Mouse (Mus musculus): ENCODE results near the gene Kif5c. TPM values are rescaled to one million over a fixed set of nuclear protein-coding genes. Genes with fewer than 3 reads are reported as not detected.
A peak's percentile ranks its signal among the peaks of the same experiment; 100 is the strongest.

Gene Kif5c
- total RNA-seq (2021): 1 to 10 TPM in 1 of 2 experiments, under 1 TPM in 1; 0.54 to 1.1 TPM
- long read RNA-seq, experiment 1: 0 reads
- long read RNA-seq, experiment 2, partial matches to known transcripts: 0 of 1 reads
- long read RNA-seq, experiment 2, other reads (novel, unspliced or antisense): 1 of 1 reads

GRCm38 (mm10) chr2:49618829-49619718, at the start of gene Kif5c:
TSS of gene Kif5c (plus strand) at chr2:49619298.
- DNase-seq (ENCODE audit: low spot score in 2 of 2): peak; percentile 37 to 68

- no peak for DNase-seq (ENCODE audit: low spot score in 2 of 2)
Measured at GRCm38 (mm10) chr2:49569862-49570777, 49.0 kb upstream of the Kif5c start.

- DNase-seq (ENCODE audit: low spot score in 2 of 2): no peak
Measured at GRCm38 (mm10) chr2:49570778-49571101, 48.4 kb upstream of the Kif5c start.

GRCm38 (mm10) chr2:49571159-49571920, 47.8 kb upstream of the Kif5c start:
- DNase-seq (ENCODE audit: low spot score in 2 of 2): no peak

GRCm38 (mm10) chr2:49572111-49572642, 46.9 kb upstream of the Kif5c start:
- DNase-seq (ENCODE audit: low spot score in 2 of 2): no peak

- DNase-seq (ENCODE audit: low spot score in 2 of 2): no peak
Measured at GRCm38 (mm10) chr2:49572684-49573083, 46.4 kb upstream of the Kif5c start.

- DNase-seq (ENCODE audit: low spot score in 2 of 2): no peak
Measured at GRCm38 (mm10) chr2:49573282-49573681, 45.8 kb upstream of the Kif5c start.

GRCm38 (mm10) chr2:49580585-49580984, 38.5 kb upstream of the Kif5c start:
- peak in 1 of 2 experiments; percentile 32 for DNase-seq (ENCODE audit: low spot score in 2 of 2)

- DNase-seq (ENCODE audit: low spot score in 2 of 2): no peak
Measured at GRCm38 (mm10) chr2:49582546-49582945, 36.6 kb upstream of the Kif5c start.

GRCm38 (mm10) chr2:49583311-49583710, 35.8 kb upstream of the Kif5c start:
- DNase-seq (ENCODE audit: low spot score in 2 of 2): no peak

- DNase-seq (ENCODE audit: low spot score in 2 of 2): no peak
Measured at GRCm38 (mm10) chr2:49590450-49590849, 28.6 kb upstream of the Kif5c start.

- no peak for DNase-seq (ENCODE audit: low spot score in 2 of 2)
Measured at GRCm38 (mm10) chr2:49592926-49593325, 26.2 kb upstream of the Kif5c start.

GRCm38 (mm10) chr2:49594886-49595285, 24.2 kb upstream of the Kif5c start:
- DNase-seq (ENCODE audit: low spot score in 2 of 2): no peak

GRCm38 (mm10) chr2:49596318-49596717, 22.8 kb upstream of the Kif5c start:
- DNase-seq (ENCODE audit: low spot score in 2 of 2): no peak

GRCm38 (mm10) chr2:49600021-49600681, 18.9 kb upstream of the Kif5c start:
- no peak for DNase-seq (ENCODE audit: low spot score in 2 of 2)

GRCm38 (mm10) chr2:49602791-49603349, 16.2 kb upstream of the Kif5c start:
- no peak for DNase-seq (ENCODE audit: low spot score in 2 of 2)

- no peak for DNase-seq (ENCODE audit: low spot score in 2 of 2)
Measured at GRCm38 (mm10) chr2:49609611-49610010, 9.5 kb upstream of the Kif5c start.

GRCm38 (mm10) chr2:49616765-49617164, 2.3 kb upstream of the Kif5c start:
- DNase-seq (ENCODE audit: low spot score in 2 of 2): no peak

GRCm38 (mm10) chr2:49619719-49620522, 823 bp downstream of the Kif5c start:
- no peak for DNase-seq (ENCODE audit: low spot score in 2 of 2)
